Mouse (Mus musculus) kidney, adult 2 months (tissue): ENCODE measurements at regions not wholly inside any gene's neighbourhood (a gene's known extent, or its start where the extent isn't known, plus 50 kb on each side); places are given as distances from the start of the nearest gene placed in this dataset.

ENCODE experiments used
- CTCF ChIP-seq: fragments of 200-500 bp; conservative IDR thresholded peaks from 2 replicates; pipeline ENCODE4 v1.5.1; 2011; ENCODE audit warnings: low read depth, mild to moderate bottlenecking, control low read depth, low read length, moderate library complexity, mixed read lengths; ENCODE audit not compliant: insufficient read depth, insufficient read length
- POLR2A ChIP-seq: fragments of 200-500 bp; IDR thresholded peaks from one replicate; pipeline ENCODE4 v1.6.1; 2011; ENCODE audit warnings: low read depth, low read length, control low read depth

GRCm38 (mm10) chr17:80815747-80816146 lies 87.5 kb upstream of the Map4k3 start:
- peak; percentile 67 for TF ChIP-seq CTCF
- no peak for TF ChIP-seq POLR2A
